Mouse (Mus musculus): Measurements from ENCODE around the gene Pigk. TPM values are rescaled to one million over a fixed set of nuclear protein-coding genes. Genes with fewer than 3 reads are reported as not detected.
A peak's percentile ranks its signal among the peaks of the same experiment; 100 is the strongest.

The Pigk gene
- total RNA-seq, 2 experiments from 2014 or later, result 23.1 to 29.8 TPM

GRCm38 (mm10) chr3:152837938-152838337 is 124.0 kb downstream of the Pigk start:
- no peak for DNase-seq

GRCm38 (mm10) chr3:152841264-152841663 is 127.4 kb downstream of the Pigk start:
- no peak for DNase-seq

GRCm38 (mm10) chr3:152842648-152843047 is 128.7 kb downstream of the Pigk start:
- DNase-seq, result no peak

- no peak for DNase-seq
These were observed 130.0 kb downstream of the Pigk start for GRCm38 (mm10) chr3:152843925-152844324.

GRCm38 (mm10) chr3:152855006-152855614 is 141.2 kb downstream of the Pigk start:
- DNase-seq, result no peak

GRCm38 (mm10) chr3:152856095-152856494 is 142.2 kb downstream of the Pigk start:
- no peak for DNase-seq

- no peak for DNase-seq
These were observed 147.6 kb downstream of the Pigk start for GRCm38 (mm10) chr3:152861450-152861849.

GRCm38 (mm10) chr3:152861978-152862377 is 148.1 kb downstream of the Pigk start:
- no peak for DNase-seq

- no peak for DNase-seq
These were observed 152.4 kb downstream of the Pigk start for GRCm38 (mm10) chr3:152866035-152866965.

- DNase-seq, result no peak
These were observed 154.0 kb downstream of the Pigk start for GRCm38 (mm10) chr3:152867654-152868525.

- DNase-seq, result no peak
These were observed 158.2 kb downstream of the Pigk start for GRCm38 (mm10) chr3:152872054-152872453.

- DNase-seq, result no peak
These were observed 158.7 kb downstream of the Pigk start for GRCm38 (mm10) chr3:152872596-152872995.

- DNase-seq, result no peak
These were observed 160.8 kb downstream of the Pigk start for GRCm38 (mm10) chr3:152874431-152875355.

- no peak for DNase-seq
These were observed 161.9 kb downstream of the Pigk start for GRCm38 (mm10) chr3:152875723-152876290.

- DNase-seq, result no peak
These were observed 166.4 kb downstream of the Pigk start for GRCm38 (mm10) chr3:152880121-152880835.

GRCm38 (mm10) chr3:152881706-152882105 is 167.8 kb downstream of the Pigk start:
- DNase-seq, result no peak

- no peak for DNase-seq
These were observed 169.7 kb downstream of the Pigk start for GRCm38 (mm10) chr3:152883556-152883955.

- no peak for DNase-seq
These were observed 172.8 kb downstream of the Pigk start for GRCm38 (mm10) chr3:152886749-152887148.

- DNase-seq, result no peak
These were observed 174.2 kb downstream of the Pigk start for GRCm38 (mm10) chr3:152888116-152888515.

GRCm38 (mm10) chr3:152894935-152895334 is 181.0 kb downstream of the Pigk start:
- peak in 1 of 2 experiments; percentile 13 for DNase-seq

Measured in heart, adult 18-20 months (tissue).